Mouse (Mus musculus) kidney, postnatal 0 days (tissue): ENCODE measurements around the gene Bud13. TPM values are rescaled to one million over a fixed set of nuclear protein-coding genes. Genes with fewer than 3 reads are reported as not detected.

Experiments used
- ATAC-seq: fragments of 200-750 bp; cut with Nextera tagmentation; replicated peaks from 2 replicates; pipeline ENCODE4 v1.8.0; 2017; ENCODE audit warnings: low read depth, moderate number of reproducible peaks, moderate TSS enrichment, moderate library complexity; ENCODE audit not compliant: low FRiP score
- DNase-seq: peaks from one replicate; pipeline ENCODE4 v3.0.0-alpha.2; 2016; ENCODE audit warnings: low spot score
- H3K27ac ChIP-seq: fragments of 300-500 bp; sonication (generic); 2 replicates; pipeline ENCODE4 v1.5.1; 2014; ENCODE audit warnings: mild to moderate bottlenecking
- H3K27me3 ChIP-seq: fragments of 300-500 bp; sonication (generic); 2 replicates; pipeline ENCODE4 v1.6.1; 2014; ENCODE audit warnings: low read length, mixed read lengths; ENCODE audit not compliant: insufficient read depth
- H3K36me3 ChIP-seq: fragments of 300-500 bp; sonication (generic); 2 replicates; pipeline ENCODE4 v1.6.1; 2014; ENCODE audit warnings: low read length, mixed read lengths; ENCODE audit not compliant: insufficient read depth
- H3K4me1 ChIP-seq: fragments of 300-500 bp; sonication (generic); replicated peaks from 2 replicates; pipeline ENCODE4 v1.6.1; 2014; ENCODE audit warnings: antibody characterized with exemption, low read length, mixed read lengths; ENCODE audit not compliant: insufficient read depth
- H3K4me2 ChIP-seq: fragments of 300-500 bp; sonication (generic); 2 replicates; pipeline ENCODE4 v1.6.1; 2014; ENCODE audit warnings: mild to moderate bottlenecking, low read length, moderate library complexity, mixed read lengths
- H3K4me3 ChIP-seq: fragments of 300-500 bp; sonication (generic); replicated peaks from 2 replicates; pipeline ENCODE4 v1.5.1; 2014; ENCODE audit warnings: low read depth, low read length
- H3K9ac ChIP-seq: fragments of 300-500 bp; sonication (generic); 2 replicates; pipeline ENCODE4 v1.6.1; 2014; ENCODE audit warnings: low read depth, low read length
- H3K9me3 ChIP-seq: fragments of 300-500 bp; sonication (generic); replicated peaks from 2 replicates; pipeline ENCODE4 v1.6.1; 2016; ENCODE audit warnings: low read length, inconsistent platforms, mixed read lengths
- CTCF ChIP-seq: IDR thresholded peaks from 2 replicates; pipeline ENCODE4 v1.5.1; 2016; ENCODE audit warnings: antibody characterized with exemption, low read depth, mild to moderate bottlenecking, moderate library complexity
- WGBS: fragments of 180-500 bp; shearing (Covaris S2); extraction: QIAGEN DNeasy Blood & Tissue Kit; methylation state at CpG from one replicate; pipeline ENCODE4 v1.1.7; 2014; 5-methylcytosine and 5-hydroxymethylcytosine counted together
- polyA plus RNA-seq: library from polyadenylated mRNA; unstranded; fragments of >200 nt; fragmentation: Nextera tagmentation; extraction: Ambion mirVana; gene quantifications from 2 replicates; pipeline ENCODE4 v1.2.1, GENCODE M21; 2015

Bud13 gene
- polyA plus RNA-seq, 1 experiment from 2014 or later, result 14.9 TPM

- ATAC-seq, result no peak
- H3K27me3 ChIP-seq, result no peaks in the 10 kb centered on the region
- H3K36me3 ChIP-seq, result no peaks in the 10 kb centered on the region
- TF ChIP-seq CTCF, result no peak
- 35% methylated on average over 4 of the region's 4 CpGs for WGBS
- H3K9ac ChIP-seq, result no peak overlapping the region
- no peaks in the 10 kb centered on the region for H3K4me1 ChIP-seq
- no peak overlapping the region for H3K4me3 ChIP-seq
- no peak overlapping the region for H3K4me2 ChIP-seq
- H3K27ac ChIP-seq, result no peak overlapping the region
- no peak for DNase-seq
- no peaks in the 10 kb centered on the region for H3K9me3 ChIP-seq
Measured at GRCm38 (mm10) chr9:46338384-46338783, 55.6 kb downstream of the Bud13 start.

DNA sequence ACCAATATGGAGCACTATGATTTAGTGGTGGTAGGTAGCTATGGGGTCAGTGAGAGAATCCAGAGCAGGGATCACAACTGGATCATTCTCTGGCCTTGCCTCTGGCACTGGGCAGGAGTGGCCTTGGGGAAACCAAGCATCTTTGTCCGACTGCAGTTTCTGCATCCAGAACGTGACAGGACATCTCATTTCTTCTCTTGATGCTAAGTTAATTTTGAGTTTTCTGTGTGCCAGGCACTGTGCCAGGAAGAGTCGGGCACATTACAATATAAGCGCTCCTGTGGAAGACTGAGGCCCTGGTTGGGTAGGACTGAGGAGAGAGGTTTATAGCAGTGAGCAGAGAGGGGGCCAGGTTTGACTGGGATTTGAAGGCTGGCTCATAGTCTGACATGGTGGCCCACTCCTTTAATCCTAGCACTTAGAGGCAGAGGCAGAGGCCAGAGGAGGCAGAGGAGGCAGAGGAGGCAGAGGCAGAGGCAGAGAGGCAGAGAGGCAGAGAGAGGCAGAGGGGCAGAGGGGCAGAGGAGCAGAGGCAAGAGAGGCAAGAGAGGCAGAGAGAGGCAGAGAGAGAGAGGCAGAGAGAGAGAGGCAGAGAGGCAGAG, 56.3 kb downstream of the Bud13 start:
- TF ChIP-seq CTCF, result no peak
- Histone ChIP-seq H3K4me1 (no peaks in the 10 kb centered on the region), H3K27ac (no peak overlapping the region), H3K4me2 (no peak overlapping the region), H3K4me3 (no peak overlapping the region), H3K36me3 (no peaks in the 10 kb centered on the region), H3K27me3 (no peaks in the 10 kb centered on the region), H3K9ac (no peak overlapping the region), H3K9me3 (no peaks in the 10 kb centered on the region)
- ATAC-seq, result no peak
- no peak for DNase-seq
- 80% methylated on average over 4 of the region's 4 CpGs for WGBS

DNA sequence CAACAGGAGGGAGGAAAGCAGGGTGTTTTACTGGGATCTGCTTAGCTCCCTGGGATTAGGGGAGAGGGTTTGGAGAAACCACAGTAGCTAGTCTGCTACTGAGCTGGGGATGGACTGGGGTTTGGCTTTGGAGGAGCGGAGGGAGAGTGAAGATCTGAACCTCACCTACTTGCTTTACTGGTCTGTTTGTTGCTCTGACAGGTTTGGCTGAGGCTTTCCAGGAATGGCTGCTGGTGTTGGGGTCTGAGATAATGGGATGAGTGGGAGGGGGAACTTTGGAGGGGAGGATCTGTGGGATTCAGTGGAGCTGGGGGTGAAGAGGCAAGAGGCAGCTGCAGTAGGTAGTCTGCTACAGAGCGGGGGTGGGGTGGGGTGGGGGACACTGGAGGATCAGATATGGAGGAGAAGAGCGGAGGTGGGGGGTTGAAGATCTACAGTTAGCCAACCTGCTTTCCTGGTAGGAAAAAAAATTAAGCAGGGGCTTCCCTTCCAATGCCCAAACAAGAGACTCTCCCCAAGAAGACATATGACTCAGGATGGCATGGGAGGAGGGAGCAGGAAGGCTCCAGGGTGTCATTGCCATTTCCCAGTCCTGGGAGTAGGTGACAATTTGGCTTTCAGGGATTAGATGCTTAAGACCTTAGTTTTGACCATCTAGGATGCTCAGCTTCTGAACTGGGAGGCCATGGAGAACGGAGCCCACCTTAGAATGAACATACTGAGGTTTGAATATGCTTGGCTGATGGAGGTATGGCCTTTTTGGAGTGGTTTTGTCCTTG, 63.3 kb downstream of the Bud13 start:
- TF ChIP-seq CTCF, result no peak
- H3K4me2 ChIP-seq, result no peak overlapping the region
- H3K9ac ChIP-seq, result no peak overlapping the region
- no peak overlapping the region for H3K27ac ChIP-seq
- 93% methylated on average over 4 of the region's 4 CpGs for WGBS
- ATAC-seq (no peak), DNase-seq (no peak)
- H3K4me3 ChIP-seq, result no peak overlapping the region
- no peaks in the 10 kb centered on the region for H3K4me1 ChIP-seq
- no peaks in the 10 kb centered on the region for H3K27me3 ChIP-seq
- H3K9me3 ChIP-seq, result no peaks in the 10 kb centered on the region
- H3K36me3 ChIP-seq, result no peaks in the 10 kb centered on the region

Other genes with a start within 250 kb of the Bud13 start
- 5.5 and 6.7 TPM in 2 replicates for gene Apoa1, start 54.4 kb upstream of the Bud13 start, polyA plus RNA-seq
- 0.87 and 2.3 TPM in 2 replicates for gene Apoc3, start 47.4 kb upstream of the Bud13 start, polyA plus RNA-seq
- gene Apoa4, start 42.3 kb upstream of the Bud13 start, polyA plus RNA-seq, result 0.99 and 1.9 TPM in 2 replicates
- gene Apoa5, start 14.4 kb upstream of the Bud13 start, polyA plus RNA-seq, result 0.08 and 0.24 TPM in 2 replicates
- gene Zpr1, start 9.9 kb upstream of the Bud13 start, polyA plus RNA-seq, result 43.3 and 46.4 TPM in 2 replicates
- not detected in 2 replicates for gene 4931429L15Rik, start 37.0 kb downstream of the Bud13 start, polyA plus RNA-seq